Mouse (Mus musculus): ENCODE results near the gene Psmb11.

GRCm38 (mm10) chr14:54643011-54643410, 21.8 kb downstream of the Psmb11 start:
- TF ChIP-seq CTCF (IDR thresholded peaks at IDR 0.05; ENCODE audit: control insufficient read depth, insufficient read depth, insufficient replicate concordance, low read depth, low read length) (no peak), POLR2A (IDR thresholded peaks at IDR 0.05; ENCODE audit: control insufficient read depth, low read depth, low read length) (no peak)
